Mouse (Mus musculus): ENCODE data around the gene Arhgef16. TPM values are rescaled to one million over a fixed set of nuclear protein-coding genes. Genes with fewer than 3 reads are reported as not detected.

Arhgef16 gene
- total RNA-seq, 2 experiments from 2014 or later, result 0.05 to 0.10 TPM

DNA sequence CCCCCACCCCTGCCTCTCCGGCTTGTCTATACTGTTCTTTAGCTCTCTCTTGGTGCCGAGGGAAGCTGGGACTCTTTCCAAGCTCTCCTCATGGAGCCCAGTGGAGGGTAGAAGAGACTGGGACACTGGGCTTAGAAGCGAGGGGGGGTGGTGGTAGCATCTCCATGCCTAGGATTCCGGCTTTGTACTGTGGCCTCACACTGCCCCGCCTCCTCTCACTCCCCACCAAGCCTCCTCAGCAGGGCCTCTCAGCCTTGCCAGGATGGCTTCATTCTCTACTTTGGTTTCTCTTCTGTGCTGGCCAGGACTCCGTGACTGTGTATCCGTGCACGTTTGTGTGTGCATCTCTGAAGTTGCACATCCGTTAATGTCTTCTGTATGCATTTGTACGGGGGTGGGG lies 64.6 kb downstream of the Arhgef16 start:
- intact Hi-C loops (cut with DNase I), result no loop called here
- DNase-seq, result no peak

DNA sequence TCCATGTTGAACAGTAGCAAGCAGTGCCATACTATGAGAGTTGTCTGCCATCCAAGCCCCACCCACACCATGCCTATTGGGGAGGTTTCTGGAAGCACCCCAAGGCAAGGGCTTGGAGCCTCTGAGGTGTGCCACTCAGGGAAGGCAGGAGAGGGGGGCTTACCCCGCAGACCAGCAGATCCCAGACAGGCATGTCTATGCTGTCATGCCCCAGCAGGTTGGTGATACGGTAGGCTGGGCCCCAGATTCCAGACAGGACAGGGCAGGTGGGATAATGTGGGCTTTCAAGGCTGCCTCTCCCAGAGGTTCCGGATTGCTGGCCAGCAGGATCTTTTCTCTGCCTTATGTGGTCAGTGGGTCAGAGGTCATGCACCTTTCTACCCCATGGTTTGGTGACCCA lies 65.5 kb downstream of the Arhgef16 start:
- DNase-seq, result no peak
- intact Hi-C loops (cut with DNase I), result no loop called here

DNA sequence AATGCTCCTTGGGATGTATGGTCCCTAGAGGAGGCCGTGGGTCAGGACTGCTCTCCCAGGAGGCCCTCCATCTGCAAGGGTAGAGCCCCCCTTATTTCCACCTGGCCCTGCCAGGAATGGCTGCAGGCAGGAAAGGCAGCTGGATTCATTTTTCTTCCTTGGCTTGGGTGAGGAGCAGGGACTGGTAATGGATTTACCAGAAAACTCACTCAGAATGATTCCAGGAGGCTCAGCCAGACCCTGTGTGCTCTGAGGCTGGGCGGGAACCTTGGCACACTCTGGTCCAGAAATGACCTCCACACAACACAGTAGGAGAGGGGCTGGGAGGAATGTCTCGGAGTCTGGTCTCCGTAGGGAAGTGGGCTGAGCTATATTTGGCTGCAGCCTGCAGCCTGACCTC lies 69.2 kb downstream of the Arhgef16 start:
- peak in 1 of 2 experiments; percentile 34 for DNase-seq
- intact Hi-C loops (cut with DNase I), result no loop called here

DNA sequence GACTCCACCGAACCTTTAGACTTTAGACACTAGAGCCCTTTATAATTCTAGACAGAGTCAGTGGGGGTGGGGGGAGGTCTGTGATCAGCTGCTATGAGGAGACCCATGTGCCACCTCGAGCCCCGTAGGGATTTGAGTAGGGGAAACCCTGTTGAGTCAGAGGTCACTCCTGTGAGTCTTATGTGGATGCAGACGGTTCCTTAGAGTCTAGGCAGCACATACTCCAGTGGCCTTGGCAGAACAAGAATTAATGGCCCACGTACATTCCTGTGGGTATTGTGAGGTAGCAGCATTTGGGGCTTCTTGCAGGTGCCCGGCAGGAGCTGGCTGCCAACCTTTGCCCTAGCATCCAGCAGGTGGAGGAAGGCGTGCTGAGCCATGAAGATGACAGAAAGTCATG lies 70.1 kb downstream of the Arhgef16 start:
- no peak for DNase-seq
- intact Hi-C loops (cut with DNase I), result no loop called here

DNA sequence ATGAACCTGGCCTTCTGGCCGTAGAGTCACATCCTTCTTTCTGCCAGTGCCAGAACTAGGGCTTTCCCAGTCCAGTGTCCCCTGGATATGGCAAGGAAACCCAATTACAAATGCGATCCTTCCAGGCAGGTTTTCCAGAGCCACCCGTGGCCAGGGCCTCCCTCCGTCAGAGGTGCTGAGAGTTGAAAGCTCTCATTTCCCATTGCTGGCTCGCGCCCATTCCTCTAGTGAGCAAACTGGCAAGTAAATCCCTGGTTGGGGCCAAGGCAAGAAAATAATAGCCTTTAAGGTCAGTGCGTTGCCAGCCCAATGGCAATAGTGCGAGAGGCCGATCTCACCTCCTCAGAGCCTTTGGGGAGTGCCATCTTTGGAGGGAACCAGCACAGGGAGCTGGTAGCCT lies 71.9 kb downstream of the Arhgef16 start:
- intact Hi-C loops (cut with DNase I), result no loop called here
- DNase-seq, result no peak

Other genes starting within 250 kb of the Arhgef16 start
- gene Trp73, start 161.5 kb downstream of the Arhgef16 start, total RNA-seq (2021), result not detected
- gene Wrap73, start 159.3 kb downstream of the Arhgef16 start, total RNA-seq (2021), result 1 to 10 TPM; 7.0 to 8.7 TPM
- 10 to 100 TPM; 82.7 to 82.8 TPM for gene Tprgl, start 141.0 kb downstream of the Arhgef16 start, total RNA-seq (2021)
- gene Megf6, start 130.9 kb downstream of the Arhgef16 start, total RNA-seq (2021), result under 1 TPM; 0.54 TPM
- gene B230104I21Rik, start 34.5 kb upstream of the Arhgef16 start, total RNA-seq (2021), result not detected